Mouse (Mus musculus) cerebellum, adult 2 months (tissue): ENCODE results near the gene Arid2.

Experiments used
- CTCF ChIP-seq: fragments of 200-500 bp; IDR thresholded peaks from 2 replicates; pipeline ENCODE4 v1.5.1; 2011; ENCODE audit warnings: low read depth, mild to moderate bottlenecking, control low read depth, low read length, moderate library complexity, borderline replicate concordance; ENCODE audit not compliant: insufficient read depth
- POLR2A ChIP-seq: fragments of 200-500 bp; IDR thresholded peaks from 2 replicates; pipeline ENCODE4 v1.6.1; 2011; ENCODE audit warnings: low read length, control low read depth, borderline replicate concordance; ENCODE audit not compliant: insufficient read depth

GRCm38 (mm10) chr15:96340924-96341323 is 53.6 kb downstream of the Arid2 start:
- no peak for TF ChIP-seq CTCF
- TF ChIP-seq POLR2A, result no peak
